Mouse (Mus musculus): ENCODE data around the gene Hspa5. TPM values are rescaled to one million over a fixed set of nuclear protein-coding genes. Genes with fewer than 3 reads are reported as not detected.
"Not testable (repeated sequence)": the region's sequence is repeated elsewhere in the genome, so short reads cannot be mapped to it uniquely, and the experiment has no call there.

Hspa5 gene
- total RNA-seq, 1 experiment, result 1,484 TPM

- H3K27ac ChIP-seq (ENCODE audit: insufficient read depth, low read depth, low read length, poor library complexity, severe bottlenecking), result peak overlapping the region; percentile 50
- peak overlapping the region; percentile 84 to 94 for H3K4me3 ChIP-seq (ENCODE audit: insufficient read depth in 1 of 2, low read depth in 1 of 2, low read length in 2 of 2, poor library complexity in 1 of 2, severe bottlenecking in 1 of 2)
- 0 out of 4 replicates have a peak, but pooled peaks cover 0 to 2% of the 10 kb centered on the region in 2 experiments for H3K4me1 ChIP-seq (ENCODE audit: control insufficient read depth in 2 of 2, insufficient read depth in 2 of 2, low read length in 2 of 2, poor library complexity in 1 of 2)
- no peaks in the 10 kb centered on the region for H3K9me3 ChIP-seq (ENCODE audit: control insufficient read depth, insufficient read depth, low read depth, low read length)
- H3K9ac ChIP-seq (ENCODE audit: insufficient read depth, low read depth, low read length, poor library complexity, severe bottlenecking), result peak overlapping the region; percentile 86
- TF ChIP-seq ZC3H11A (IDR thresholded peaks at IDR 0.05; ENCODE audit: borderline replicate concordance, low read depth, low read length), result no peak
- TF ChIP-seq ZNF384 (IDR thresholded peaks at IDR 0.05; ENCODE audit: low read depth, low read length), result no peak
- peak; percentile 76; the same call in 1 of the 2 replicates for TF ChIP-seq HCFC1 (IDR thresholded peaks at IDR 0.05; ENCODE audit: borderline replicate concordance, insufficient read depth, low read length)
- in situ Hi-C loops (cut with MboI; ENCODE audit: low sequenced_read_pairs in 2 of 2, unreplicated experiment in 2 of 2), result no loop called here
- H3K36me3 ChIP-seq (ENCODE audit: control insufficient read depth, insufficient read depth, low read length, poor library complexity, severe bottlenecking), result no peaks in the 10 kb centered on the region
- peak; percentile 54 for DNase-seq (ENCODE audit: low read depth, low spot score)
These were observed 17.8 kb upstream of the Hspa5 start for GRCm38 (mm10) chr2:34753811-34754550.

GRCm38 (mm10) chr2:34754551-34755358 lies 17.0 kb upstream of the Hspa5 start, which contains the start of gene Gapvd1:
Gapvd1 (minus strand) TSS chr2:34755232.
- H3K9ac ChIP-seq (ENCODE audit: insufficient read depth, low read depth, low read length, poor library complexity, severe bottlenecking), result peak within 1 kb of the TSS; percentile 86
- peak; percentile 51 for DNase-seq (ENCODE audit: low read depth, low spot score)
- TF ChIP-seq HCFC1 (IDR thresholded peaks at IDR 0.05; ENCODE audit: borderline replicate concordance, insufficient read depth, low read length) (no peak), ZNF384 (IDR thresholded peaks at IDR 0.05; ENCODE audit: low read depth, low read length) (no peak), MAFK (IDR thresholded peaks at IDR 0.05; ENCODE audit: insufficient read depth, low read depth, low read length) (no peak), ZC3H11A (IDR thresholded peaks at IDR 0.05; ENCODE audit: borderline replicate concordance, low read depth, low read length) (no peak), CHD2 (IDR thresholded peaks at IDR 0.05; ENCODE audit: low read depth, low read length) (no peak)
- H3K9me3 ChIP-seq (ENCODE audit: control insufficient read depth, insufficient read depth, low read depth, low read length), result no peaks in the 10 kb centered on the region
- H3K4me3 ChIP-seq (ENCODE audit: insufficient read depth in 1 of 2, low read depth in 1 of 2, low read length in 2 of 2, poor library complexity in 1 of 2, severe bottlenecking in 1 of 2), result peak within 1 kb of the TSS; percentile 84 to 94
- in situ Hi-C loops (cut with MboI; ENCODE audit: low sequenced_read_pairs in 2 of 2, unreplicated experiment in 2 of 2), result no loop called here
- 0 out of 4 replicates have a peak, but pooled peaks cover 0 to 2% of the 10 kb centered on the region in 2 experiments for H3K4me1 ChIP-seq (ENCODE audit: control insufficient read depth in 2 of 2, insufficient read depth in 2 of 2, low read length in 2 of 2, poor library complexity in 1 of 2)
- peak within 1 kb of the TSS; percentile 50 for H3K27ac ChIP-seq (ENCODE audit: insufficient read depth, low read depth, low read length, poor library complexity, severe bottlenecking)
- H3K36me3 ChIP-seq (ENCODE audit: control insufficient read depth, insufficient read depth, low read length, poor library complexity, severe bottlenecking), result no peaks in the 10 kb centered on the region

- Histone ChIP-seq H3K4me3 (ENCODE audit: insufficient read depth in 1 of 2, low read depth in 1 of 2, low read length in 2 of 2, poor library complexity in 1 of 2, severe bottlenecking in 1 of 2) (no peak overlapping the region), H3K9me3 (ENCODE audit: control insufficient read depth, insufficient read depth, low read depth, low read length) (no peaks in the 10 kb centered on the region), H3K9ac (ENCODE audit: insufficient read depth, low read depth, low read length, poor library complexity, severe bottlenecking) (no peak overlapping the region), H3K4me1 (ENCODE audit: control insufficient read depth in 2 of 2, insufficient read depth in 2 of 2, low read length in 2 of 2, poor library complexity in 1 of 2) (0 out of 4 replicates have a peak, but pooled peaks cover 0 to 2% of the 10 kb centered on the region in 2 experiments), H3K36me3 (ENCODE audit: control insufficient read depth, insufficient read depth, low read length, poor library complexity, severe bottlenecking) (no peaks in the 10 kb centered on the region), H3K27ac (ENCODE audit: insufficient read depth, low read depth, low read length, poor library complexity, severe bottlenecking) (no peak overlapping the region)
- in situ Hi-C loops (cut with MboI; ENCODE audit: low sequenced_read_pairs in 2 of 2, unreplicated experiment in 2 of 2), result no loop called here
- TF ChIP-seq ZC3H11A (IDR thresholded peaks at IDR 0.05; ENCODE audit: borderline replicate concordance, low read depth, low read length) (no peak), ZNF384 (IDR thresholded peaks at IDR 0.05; ENCODE audit: low read depth, low read length) (no peak), HCFC1 (IDR thresholded peaks at IDR 0.05; ENCODE audit: borderline replicate concordance, insufficient read depth, low read length) (no peak), CHD2 (IDR thresholded peaks at IDR 0.05; ENCODE audit: low read depth, low read length) (no peak), MAFK (IDR thresholded peaks at IDR 0.05; ENCODE audit: insufficient read depth, low read depth, low read length) (no peak)
- DNase-seq (ENCODE audit: low read depth, low spot score), result no peak
These were observed 14.4 kb upstream of the Hspa5 start for GRCm38 (mm10) chr2:34757341-34757740.

- H3K27ac ChIP-seq (ENCODE audit: insufficient read depth, low read depth, low read length, poor library complexity, severe bottlenecking); H3K9ac ChIP-seq (ENCODE audit: insufficient read depth, low read depth, low read length, poor library complexity, severe bottlenecking); H3K4me1 ChIP-seq (ENCODE audit: control insufficient read depth in 2 of 2, insufficient read depth in 2 of 2, low read length in 2 of 2, poor library complexity in 1 of 2); in situ Hi-C loops (cut with MboI; ENCODE audit: low sequenced_read_pairs in 2 of 2, unreplicated experiment in 2 of 2); H3K4me3 ChIP-seq (ENCODE audit: insufficient read depth in 1 of 2, low read depth in 1 of 2, low read length in 2 of 2, poor library complexity in 1 of 2, severe bottlenecking in 1 of 2); H3K9me3 ChIP-seq (ENCODE audit: control insufficient read depth, insufficient read depth, low read depth, low read length); DNase-seq (ENCODE audit: low read depth, low spot score); H3K36me3 ChIP-seq (ENCODE audit: control insufficient read depth, insufficient read depth, low read length, poor library complexity, severe bottlenecking): not testable (repeated sequence)
These were observed 10.5 kb upstream of the Hspa5 start for GRCm38 (mm10) chr2:34761272-34761671.
